Mouse (Mus musculus) cerebellum, adult 2 months (tissue): ENCODE measurements around the gene 2410004P03Rik.

ENCODE experiments used
- CTCF ChIP-seq: fragments of 200-500 bp; IDR thresholded peaks from 2 replicates; pipeline ENCODE4 v1.5.1; 2011; ENCODE audit warnings: low read depth, mild to moderate bottlenecking, control low read depth, low read length, moderate library complexity, borderline replicate concordance; ENCODE audit not compliant: insufficient read depth
- POLR2A ChIP-seq: fragments of 200-500 bp; IDR thresholded peaks from 2 replicates; pipeline ENCODE4 v1.6.1; 2011; ENCODE audit warnings: low read length, control low read depth, borderline replicate concordance; ENCODE audit not compliant: insufficient read depth

GRCm38 (mm10) chr12:17057110-17057509 lies 45.6 kb upstream of the 2410004P03Rik start:
- no peak for TF ChIP-seq CTCF
- no peak for TF ChIP-seq POLR2A
